Mouse (Mus musculus) right cerebral cortex, postnatal 36 days (tissue): ENCODE results near the gene Ptprn2.

ENCODE experiments used
- DNase-seq, 2 experiments: peaks; one replicate each; pipeline ENCODE4 v3.0.0; 2022; ENCODE audit warnings: low spot score in 2 of 2, mixed read lengths in 1 of 2

Ptprn2 gene

GRCm38 (mm10) chr12:117159669-117160210, 674.2 kb downstream of the Ptprn2 start:
- no peak for DNase-seq

GRCm38 (mm10) chr12:117160211-117160891, 674.8 kb downstream of the Ptprn2 start:
- no peak for DNase-seq

DNA sequence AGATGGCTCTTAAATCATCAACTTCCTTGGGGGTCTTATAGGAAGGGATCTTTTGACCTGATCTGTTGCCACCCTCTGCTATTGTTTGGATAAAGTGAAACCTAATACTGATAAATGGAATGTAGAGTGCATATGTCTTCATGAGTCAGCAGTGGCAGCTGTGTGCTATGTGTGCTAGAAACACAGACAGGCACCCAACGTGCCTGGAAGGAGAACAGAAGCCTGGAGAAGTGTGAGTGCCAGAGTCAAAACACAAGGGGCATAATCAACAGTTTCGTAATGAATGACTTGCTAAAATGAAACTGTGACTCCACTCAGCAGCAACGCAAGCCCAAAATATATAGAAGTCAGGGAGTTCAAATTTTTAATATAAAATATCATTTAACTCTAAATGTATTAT, 676.7 kb downstream of the Ptprn2 start:
- DNase-seq, result no peak

- DNase-seq, result no peak
Observed at GRCm38 (mm10) chr12:117163789-117164188, 678.3 kb downstream of the Ptprn2 start.

DNA sequence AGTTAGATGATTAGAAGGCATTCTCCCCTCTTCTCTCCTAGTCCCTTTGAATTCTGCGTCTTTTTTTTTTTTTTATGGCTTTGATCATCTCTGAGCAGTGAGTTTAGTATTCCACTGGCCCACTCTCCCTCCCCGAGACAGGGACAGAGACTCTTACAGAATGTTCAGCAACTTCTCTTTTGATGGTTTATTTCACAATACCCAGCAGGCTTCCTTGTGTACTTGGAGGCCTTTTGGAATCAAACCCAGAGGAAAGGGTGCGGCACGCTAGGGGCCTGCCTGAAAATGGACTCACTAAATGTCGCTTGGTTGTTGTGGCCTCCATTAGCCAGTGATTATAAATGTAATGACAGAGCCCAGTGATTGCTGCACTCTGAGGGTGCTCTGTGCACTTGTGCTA, 680.7 kb downstream of the Ptprn2 start:
- DNase-seq, result no peak

DNA sequence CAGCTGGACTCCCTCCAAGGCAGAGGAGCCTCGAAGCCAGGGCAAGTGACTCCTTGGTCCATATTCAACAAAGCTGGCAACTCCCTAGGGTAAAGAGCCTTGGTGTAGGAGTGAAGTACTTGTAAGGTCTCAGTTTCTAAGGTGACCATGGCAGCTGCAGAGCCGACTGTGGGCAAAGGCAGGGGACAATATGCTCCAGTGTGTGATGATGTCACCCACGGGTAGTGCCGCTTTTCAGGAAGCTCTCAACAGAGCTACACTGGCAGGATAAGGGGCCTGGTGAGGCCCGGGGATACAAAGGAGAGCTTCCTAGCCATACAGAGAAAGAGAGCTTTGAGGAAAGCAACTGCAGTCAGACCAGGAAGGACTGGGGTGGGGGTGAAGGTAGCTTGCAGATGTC, 684.1 kb downstream of the Ptprn2 start:
- DNase-seq, result no peak

DNA sequence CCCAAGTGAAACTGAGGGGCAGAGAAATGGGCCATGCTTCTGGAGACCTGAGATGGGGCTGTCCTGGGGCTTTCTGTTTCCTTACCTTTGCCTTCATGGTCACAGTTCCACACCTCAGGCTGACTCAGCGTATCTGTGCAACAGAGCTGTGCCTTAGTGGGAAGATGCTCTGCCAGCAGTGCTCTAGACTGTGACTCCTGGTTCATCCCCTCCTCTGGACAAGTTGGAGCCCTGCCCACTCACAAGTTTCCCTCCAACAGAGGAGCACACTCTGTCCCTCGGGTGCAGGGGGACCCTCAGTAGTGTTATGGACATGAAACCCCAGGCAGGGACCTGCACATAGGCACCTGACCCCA, 687.0 kb downstream of the Ptprn2 start:
- DNase-seq, result no peak

- DNase-seq, result no peak
Observed at GRCm38 (mm10) chr12:117172885-117173529, 687.5 kb downstream of the Ptprn2 start.

DNA sequence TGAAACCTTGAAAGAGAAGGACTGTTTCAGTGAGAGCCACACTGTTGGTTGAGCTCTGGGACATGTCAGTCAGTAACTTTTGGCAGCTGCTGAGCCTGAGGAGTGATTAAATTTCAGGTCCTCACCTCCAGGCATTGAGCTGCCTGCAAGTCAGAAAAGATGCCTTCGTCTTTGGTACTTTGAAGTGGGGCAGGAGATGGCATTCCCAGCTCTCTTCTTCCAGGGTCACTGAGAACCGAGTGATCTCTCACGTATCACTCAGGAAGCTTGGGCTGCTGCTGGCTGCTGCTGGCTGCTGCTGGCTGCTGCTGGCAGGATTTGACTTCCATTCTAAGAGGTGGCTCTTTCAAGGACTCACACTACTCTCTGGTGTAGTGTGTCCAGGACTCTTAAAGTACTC, 688.7 kb downstream of the Ptprn2 start:
- no peak for DNase-seq

GRCm38 (mm10) chr12:117175072-117175681, 689.7 kb downstream of the Ptprn2 start:
- no peak for DNase-seq

DNA sequence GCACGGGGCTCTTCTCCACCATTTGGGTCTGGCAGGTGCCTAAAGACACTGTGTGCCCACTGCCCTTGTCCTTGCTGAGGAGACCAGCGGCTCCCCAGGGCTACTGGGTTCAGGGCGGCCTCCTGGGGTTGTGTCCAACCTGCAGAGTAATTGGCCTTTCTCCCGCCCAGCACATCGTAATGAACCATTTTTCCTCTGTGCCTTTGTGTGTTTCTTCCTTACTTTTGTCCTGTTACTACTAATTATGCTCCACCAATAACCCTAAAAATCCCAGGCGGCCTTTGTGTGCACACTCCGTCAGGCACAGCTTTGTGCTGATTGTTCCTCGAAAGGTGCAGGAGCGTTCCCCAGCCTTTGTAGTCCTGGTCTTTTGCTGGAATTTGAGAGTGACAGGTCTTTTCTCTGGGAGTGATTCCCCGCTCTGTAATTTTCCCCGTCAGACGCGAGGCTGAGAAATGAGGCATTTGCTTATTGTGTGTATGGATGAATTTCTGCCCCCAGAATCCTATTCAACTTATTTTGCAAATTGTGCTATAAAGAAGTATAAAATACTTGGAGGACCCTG, 690.8 kb downstream of the Ptprn2 start:
- DNase-seq, result no peak

DNA sequence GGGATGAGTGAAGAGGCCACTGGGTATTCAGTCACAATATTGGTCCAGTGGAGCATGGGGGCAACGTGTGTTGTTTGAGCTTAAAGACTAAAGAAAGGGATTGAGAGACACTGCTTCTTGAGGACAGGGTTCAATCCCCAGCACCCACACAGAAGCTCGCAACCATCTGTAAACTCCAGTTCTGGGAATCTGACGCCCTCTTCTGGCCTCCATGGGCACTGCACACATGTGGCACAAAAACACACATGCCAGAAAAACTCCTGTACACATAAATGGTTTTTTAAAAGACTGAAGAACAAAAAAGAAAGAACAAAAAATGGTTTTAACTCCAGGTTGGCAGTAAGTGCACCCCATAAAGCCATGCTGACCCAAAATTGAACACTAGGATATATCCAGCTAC, 701.6 kb downstream of the Ptprn2 start:
- DNase-seq, result no peak

DNA sequence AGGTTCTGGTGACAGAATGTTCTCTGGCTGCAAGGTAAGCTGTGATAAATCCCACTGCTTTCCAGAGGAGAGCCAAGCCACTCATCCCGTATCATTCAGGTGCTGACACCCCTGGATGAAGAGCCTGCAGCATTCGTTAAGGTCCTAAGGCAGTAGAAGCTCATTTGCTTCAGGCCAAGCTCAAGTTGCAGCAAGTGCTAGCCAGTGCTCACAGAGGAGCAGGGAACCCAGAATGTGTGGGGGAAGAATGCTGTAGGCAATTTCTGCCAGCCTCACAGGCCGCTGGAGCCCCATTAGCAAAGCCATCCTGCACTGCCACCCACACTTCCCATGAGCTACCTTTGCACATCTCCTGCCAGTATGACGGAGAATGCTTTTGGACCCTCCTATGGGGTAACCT, 706.5 kb downstream of the Ptprn2 start:
- peak; percentile 39 to 41 for DNase-seq

DNA sequence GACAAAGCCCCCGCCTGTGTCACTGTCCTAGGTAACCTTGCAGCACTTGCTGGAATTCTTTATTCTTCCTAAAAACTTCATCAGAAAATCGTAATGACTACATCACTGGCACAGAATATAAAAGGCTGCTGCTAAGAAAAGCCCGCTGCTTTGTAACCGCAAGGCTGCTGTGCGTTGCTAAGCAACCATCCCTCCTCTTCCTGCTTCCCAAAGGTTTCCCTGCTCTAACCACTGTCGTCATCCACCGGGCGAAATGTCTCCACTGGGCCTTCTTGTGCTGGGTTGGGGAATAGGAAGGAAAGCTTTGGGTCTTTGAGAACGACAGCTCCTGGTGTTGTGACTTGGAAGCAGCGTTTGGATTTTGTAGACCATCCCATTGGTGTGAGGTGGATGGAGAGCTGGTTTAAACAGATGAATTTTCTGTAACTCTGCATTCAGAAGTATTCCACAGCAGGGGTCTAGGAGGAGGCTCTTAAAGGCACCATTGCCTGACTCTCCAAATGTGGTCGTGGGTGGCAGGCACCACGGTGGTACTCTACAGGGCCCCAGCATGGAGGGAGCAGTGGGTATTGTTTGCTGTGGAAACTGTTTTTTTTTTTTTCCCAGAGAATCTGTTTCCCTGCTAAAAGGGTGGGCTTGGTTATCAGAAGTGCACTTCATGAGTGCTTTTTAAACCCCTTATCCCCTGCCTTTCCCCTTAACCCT, 711.4 kb downstream of the Ptprn2 start:
- DNase-seq, result peak; percentile 75 to 89

- DNase-seq, result no peak
Observed at GRCm38 (mm10) chr12:117198093-117198492, 712.6 kb downstream of the Ptprn2 start.

DNA sequence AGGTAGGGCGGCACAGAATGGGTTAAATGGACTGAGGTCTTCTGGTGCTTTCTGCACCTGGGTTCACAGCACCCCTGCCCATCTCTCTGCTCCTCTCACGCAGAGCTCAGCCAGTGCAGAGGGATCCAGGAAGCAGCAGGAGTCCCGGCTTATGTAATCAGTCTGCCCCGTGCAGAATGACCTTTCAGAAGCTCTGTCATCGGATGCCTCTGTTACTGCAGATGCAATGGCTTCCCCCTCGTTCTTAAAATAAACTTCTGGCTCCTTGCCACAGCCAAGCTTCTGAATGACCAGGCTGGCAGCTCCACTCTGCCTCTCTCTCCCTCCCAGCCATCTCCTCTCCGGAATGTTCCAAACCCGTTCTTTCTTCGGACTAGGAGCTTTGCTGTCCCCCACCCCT, 714.6 kb downstream of the Ptprn2 start:
- peak; percentile 65 to 74 for DNase-seq

GRCm38 (mm10) chr12:117200590-117200989, 715.1 kb downstream of the Ptprn2 start:
- no peak for DNase-seq

DNA sequence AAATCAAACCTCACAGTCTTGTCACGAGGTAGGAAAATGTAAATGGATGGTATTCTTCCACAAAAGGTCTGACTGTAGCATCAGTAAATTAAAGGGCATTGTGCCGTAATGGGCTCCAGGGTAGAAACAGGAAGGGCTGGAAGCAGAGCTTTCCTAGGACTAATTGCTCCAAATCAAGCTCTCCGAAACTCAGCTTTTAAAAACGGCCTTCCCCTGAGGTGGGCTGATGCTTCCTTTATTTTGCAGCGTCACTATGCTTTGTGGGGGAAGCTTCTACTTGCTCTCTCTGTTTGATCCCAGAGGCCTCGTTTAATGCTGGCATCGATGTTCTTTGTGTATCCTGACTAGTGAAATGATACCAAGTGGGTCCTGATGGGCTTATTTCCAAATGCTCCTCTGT, 718.0 kb downstream of the Ptprn2 start:
- no peak for DNase-seq

DNA sequence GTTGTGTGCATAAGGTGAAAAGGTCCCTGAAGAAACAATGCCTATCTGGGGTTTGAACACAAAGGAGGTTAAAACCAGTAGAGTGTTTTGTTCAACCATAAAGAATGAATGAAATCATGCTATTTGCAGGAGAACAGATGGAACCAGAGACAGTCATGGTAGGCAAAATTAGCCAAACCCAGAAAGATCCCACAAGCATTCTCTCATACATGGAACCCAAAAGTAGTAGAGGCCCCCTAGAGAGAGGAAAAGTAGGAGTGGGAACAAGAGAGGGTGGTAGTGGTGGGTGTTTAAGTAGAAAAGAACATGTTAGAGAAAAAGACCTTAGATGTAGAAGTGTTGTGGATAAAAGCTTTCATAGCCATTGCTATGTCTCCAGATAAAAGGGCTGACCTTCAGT, 719.4 kb downstream of the Ptprn2 start:
- DNase-seq, result no peak

DNA sequence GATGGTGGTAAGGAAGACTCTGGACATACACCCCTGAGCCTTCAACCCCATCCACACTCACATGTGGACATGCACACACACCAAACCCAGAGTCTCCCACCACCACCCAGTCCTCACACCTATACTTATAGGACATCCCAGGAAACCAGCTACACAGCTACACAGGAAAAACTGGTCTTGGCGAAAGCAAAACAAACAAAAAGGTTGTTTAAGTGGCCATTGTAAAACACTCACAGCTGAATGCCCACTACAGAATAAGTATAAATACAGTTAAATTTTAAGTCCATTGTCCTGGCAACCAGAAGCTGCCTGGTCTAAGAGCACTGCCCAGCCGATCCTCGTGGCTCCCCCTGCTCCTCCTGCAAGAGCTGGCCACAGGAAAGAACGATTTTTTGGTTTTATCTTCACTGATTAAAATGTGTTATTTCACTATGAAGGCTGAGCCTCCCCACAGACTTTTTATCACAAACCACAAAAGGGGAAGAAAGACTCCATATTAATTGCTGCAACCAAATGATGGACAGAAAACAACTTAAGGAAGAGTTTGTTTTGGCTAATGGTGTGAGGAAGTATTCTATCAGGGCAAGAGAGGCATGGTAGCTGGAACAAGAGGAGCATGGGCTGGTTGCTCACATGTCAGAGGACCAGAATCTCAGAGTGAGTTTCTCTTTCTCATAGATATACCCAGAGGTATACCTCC, 722.1 kb downstream of the Ptprn2 start:
- no peak for DNase-seq

DNA sequence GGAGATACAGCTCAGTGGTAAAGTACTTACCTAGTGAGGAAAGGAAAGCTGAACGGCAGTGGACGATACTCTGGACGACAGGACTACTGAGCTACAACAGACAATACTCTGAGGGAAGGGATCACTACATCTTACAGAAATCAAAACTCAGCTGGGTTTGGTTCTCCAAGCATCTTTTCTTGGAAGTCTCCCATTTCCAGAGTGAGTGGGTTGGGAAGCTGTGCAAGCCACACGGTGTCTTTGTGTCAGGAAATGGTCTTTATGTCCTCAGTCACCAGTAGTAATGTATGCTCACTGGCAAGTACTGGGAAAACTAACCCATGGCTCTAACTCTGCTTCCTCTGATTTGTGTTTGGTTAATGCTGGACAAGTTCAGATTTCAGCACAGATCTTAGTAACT, 724.9 kb downstream of the Ptprn2 start:
- DNase-seq, result no peak
